Mouse (Mus musculus): ENCODE results near the gene Slc35a1. TPM values are rescaled to one million over a fixed set of nuclear protein-coding genes. Genes with fewer than 3 reads are reported as not detected.

Slc35a1 gene
- total and polyA plus RNA-seq, 2 experiments from 2014 or later: 19.8 to 35.7 TPM

DNA sequence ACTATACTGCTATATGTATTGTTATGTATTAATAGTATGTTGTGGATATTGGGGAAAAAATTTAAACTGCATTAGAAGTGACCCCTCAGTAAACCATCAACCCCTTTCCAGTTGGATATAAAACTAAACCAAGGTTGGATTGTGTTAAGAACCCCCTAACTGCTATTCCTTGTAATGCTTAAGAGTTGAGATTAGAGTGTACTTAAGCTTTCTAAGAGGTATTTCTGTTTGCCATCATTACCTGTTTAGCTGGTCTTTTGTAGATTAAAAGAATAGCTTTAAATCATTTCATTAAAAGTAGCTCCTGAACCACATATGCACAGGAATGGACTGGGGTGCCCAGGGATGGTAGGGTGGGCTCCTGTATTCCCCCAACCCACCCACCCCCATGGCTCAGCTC lies 42.5 kb downstream of the Slc35a1 start:
- Histone ChIP-seq H3K4me1 (ENCODE audit: insufficient read depth, low read length) (no peaks in the 10 kb centered on the region), H3K36me3 (ENCODE audit: insufficient read depth, low read length) (peaks cover 42% of the 10 kb centered on the region), H3K9ac (replicated peaks; ENCODE audit: low read length, poor library complexity, severe bottlenecking) (no peak overlapping the region), H3K9me3 (ENCODE audit: low read length) (no peaks in the 10 kb centered on the region; the same call in 1 of the 2 replicates), H3K27ac (ENCODE audit: low read depth, low read length) (no peak overlapping the region), H3K27me3 (ENCODE audit: insufficient read depth, low read length) (no peaks in the 10 kb centered on the region), H3K4me2 (ENCODE audit: low read depth, low read length, poor library complexity, severe bottlenecking) (no peak overlapping the region), H3K4me3 (ENCODE audit: low read depth, low read length) (no peak overlapping the region)
- no peak for TF ChIP-seq CTCF (IDR thresholded peaks at IDR 0.05)
- no peak for ATAC-seq (ENCODE audit: low FRiP score)
- no peak for DNase-seq (ENCODE audit: low spot score)

DNA sequence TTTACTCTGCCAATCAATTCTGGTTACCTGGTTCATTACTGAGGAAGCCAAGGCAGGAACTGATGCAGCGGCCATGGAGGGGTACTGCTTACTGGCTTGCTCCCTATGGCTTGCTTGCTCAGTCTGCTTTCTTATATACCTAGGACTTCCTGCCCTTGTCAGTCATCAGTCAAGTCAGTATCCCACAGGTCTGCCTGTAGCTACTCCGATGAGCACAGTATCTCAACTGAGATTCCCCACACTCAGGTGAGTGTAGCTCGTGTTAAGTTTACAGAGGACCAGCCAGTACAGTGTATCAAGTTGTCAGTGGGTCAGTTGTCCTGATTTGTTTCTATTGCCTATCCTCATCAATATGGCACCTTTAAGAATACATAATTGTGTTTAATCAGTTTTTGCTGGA lies 46.5 kb downstream of the Slc35a1 start:
- H3K4me1 ChIP-seq (ENCODE audit: insufficient read depth, low read length): no peaks in the 10 kb centered on the region
- no peaks in the 10 kb centered on the region; the same call in 1 of the 2 replicates for H3K9me3 ChIP-seq (ENCODE audit: low read length)
- H3K9ac ChIP-seq (replicated peaks; ENCODE audit: low read length, poor library complexity, severe bottlenecking): no peak overlapping the region
- ATAC-seq (ENCODE audit: low FRiP score) (no peak), DNase-seq (ENCODE audit: low spot score) (no peak)
- H3K4me3 ChIP-seq (ENCODE audit: low read depth, low read length): no peak overlapping the region
- H3K36me3 ChIP-seq (ENCODE audit: insufficient read depth, low read length): peaks cover 22% of the 10 kb centered on the region
- no peak overlapping the region for H3K27ac ChIP-seq (ENCODE audit: low read depth, low read length)
- no peak for TF ChIP-seq CTCF (IDR thresholded peaks at IDR 0.05)
- H3K4me2 ChIP-seq (ENCODE audit: low read depth, low read length, poor library complexity, severe bottlenecking): no peak overlapping the region
- WGBS: 92% methylated on average over 3 of the region's 3 CpGs
- H3K27me3 ChIP-seq (ENCODE audit: insufficient read depth, low read length): no peaks in the 10 kb centered on the region

DNA sequence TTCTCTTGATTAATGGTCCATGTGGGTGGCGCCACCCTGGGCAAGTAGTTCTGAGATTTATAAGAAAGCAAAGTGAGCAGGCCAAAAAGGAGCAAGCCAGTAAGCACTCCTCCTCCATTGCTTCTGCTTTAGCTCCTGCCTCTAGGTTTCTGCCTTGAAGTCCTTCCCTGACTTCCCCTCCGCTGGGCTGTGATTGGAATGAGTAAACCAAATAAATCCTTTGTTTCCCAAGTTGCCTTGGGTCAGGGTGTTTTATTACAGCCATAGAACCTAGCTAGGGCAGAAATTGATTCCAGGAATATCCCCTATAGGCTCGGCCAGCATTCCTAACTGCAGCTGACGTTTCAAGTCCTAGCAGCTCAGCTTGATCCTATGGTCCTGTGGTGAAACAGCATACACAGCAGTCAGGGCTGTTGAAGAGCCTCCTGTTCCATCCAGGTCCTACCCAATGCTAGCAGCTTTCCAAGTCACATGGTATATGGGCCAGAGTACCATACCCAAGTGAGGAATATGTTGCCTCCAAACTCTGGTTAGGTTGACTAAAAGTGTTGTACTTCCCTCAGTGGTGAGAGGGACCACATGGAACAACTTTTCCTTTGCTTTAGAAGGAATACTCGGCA lies 47.4 kb downstream of the Slc35a1 start:
- H3K27me3 ChIP-seq (ENCODE audit: insufficient read depth, low read length): no peaks in the 10 kb centered on the region
- H3K9ac ChIP-seq (replicated peaks; ENCODE audit: low read length, poor library complexity, severe bottlenecking): no peak overlapping the region
- H3K27ac ChIP-seq (ENCODE audit: low read depth, low read length): no peak overlapping the region
- whole genome bisulfite sequencing: 90% methylated on average over 5 of the region's 5 CpGs
- no peaks in the 10 kb centered on the region for H3K4me1 ChIP-seq (ENCODE audit: insufficient read depth, low read length)
- H3K36me3 ChIP-seq (ENCODE audit: insufficient read depth, low read length): peaks cover 19% of the 10 kb centered on the region
- no peak overlapping the region for H3K4me3 ChIP-seq (ENCODE audit: low read depth, low read length)
- ATAC-seq (ENCODE audit: low FRiP score) (no peak), DNase-seq (ENCODE audit: low spot score) (no peak)
- TF ChIP-seq CTCF (IDR thresholded peaks at IDR 0.05): no peak
- no peak overlapping the region for H3K4me2 ChIP-seq (ENCODE audit: low read depth, low read length, poor library complexity, severe bottlenecking)
- no peaks in the 10 kb centered on the region; the same call in 1 of the 2 replicates for H3K9me3 ChIP-seq (ENCODE audit: low read length)

DNA sequence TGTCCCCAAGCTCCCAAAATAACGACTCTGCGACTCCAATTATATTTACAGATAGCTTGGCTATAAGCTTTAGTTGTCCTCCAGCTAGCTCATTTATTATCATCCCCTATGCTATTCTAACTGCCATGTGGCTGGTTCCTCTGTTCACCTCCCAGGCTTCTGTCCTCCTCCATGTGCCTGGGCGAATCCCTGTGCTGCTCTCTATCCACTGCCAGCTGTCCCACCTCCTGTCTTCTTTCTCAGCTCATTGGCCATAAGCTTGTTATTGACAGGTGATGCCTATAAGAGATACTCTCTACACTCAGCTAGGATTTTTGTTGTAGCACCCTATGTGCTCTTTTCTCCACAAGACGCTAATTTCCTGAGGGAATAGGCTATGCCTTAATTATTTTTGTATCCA lies 49.4 kb downstream of the Slc35a1 start:
- H3K27ac ChIP-seq (ENCODE audit: low read depth, low read length): no peak overlapping the region
- H3K9me3 ChIP-seq (ENCODE audit: low read length): no peaks in the 10 kb centered on the region; the same call in 1 of the 2 replicates
- H3K4me2 ChIP-seq (ENCODE audit: low read depth, low read length, poor library complexity, severe bottlenecking): no peak overlapping the region
- ATAC-seq (ENCODE audit: low FRiP score): no peak
- no peak for DNase-seq (ENCODE audit: low spot score)
- peaks cover 24% of the 10 kb centered on the region for H3K36me3 ChIP-seq (ENCODE audit: insufficient read depth, low read length)
- no peaks in the 10 kb centered on the region for H3K27me3 ChIP-seq (ENCODE audit: insufficient read depth, low read length)
- TF ChIP-seq CTCF (IDR thresholded peaks at IDR 0.05): no peak
- 93% methylated on average over 4 of the region's 4 CpGs for WGBS
- H3K4me3 ChIP-seq (ENCODE audit: low read depth, low read length): no peak overlapping the region
- no peaks in the 10 kb centered on the region for H3K4me1 ChIP-seq (ENCODE audit: insufficient read depth, low read length)
- no peak overlapping the region for H3K9ac ChIP-seq (replicated peaks; ENCODE audit: low read length, poor library complexity, severe bottlenecking)

DNA sequence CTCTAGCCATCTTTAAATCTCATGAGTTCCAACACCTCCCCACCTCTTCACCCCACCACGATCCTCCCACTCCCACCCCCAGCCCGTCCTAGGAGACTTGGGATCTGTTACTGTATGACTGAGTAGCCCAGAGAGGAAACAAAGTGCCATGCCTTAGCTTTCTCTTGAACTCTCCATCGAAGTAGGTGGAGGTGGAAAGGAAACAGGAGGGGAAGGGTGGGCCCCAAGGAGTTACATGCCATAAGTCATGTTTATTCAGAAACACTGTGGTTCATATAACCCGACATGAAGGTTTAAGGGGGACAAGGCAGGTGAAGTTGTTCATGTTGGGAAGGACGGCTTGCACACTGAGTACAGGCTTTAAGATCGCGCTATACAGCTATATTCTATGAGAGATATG lies 49.9 kb downstream of the Slc35a1 start:
- Histone ChIP-seq H3K9ac (replicated peaks; ENCODE audit: low read length, poor library complexity, severe bottlenecking) (no peak overlapping the region), H3K4me3 (ENCODE audit: low read depth, low read length) (no peak overlapping the region), H3K36me3 (ENCODE audit: insufficient read depth, low read length) (peaks cover 20% of the 10 kb centered on the region), H3K4me1 (ENCODE audit: insufficient read depth, low read length) (no peaks in the 10 kb centered on the region), H3K4me2 (ENCODE audit: low read depth, low read length, poor library complexity, severe bottlenecking) (no peak overlapping the region), H3K9me3 (ENCODE audit: low read length) (no peaks in the 10 kb centered on the region; the same call in 1 of the 2 replicates), H3K27ac (ENCODE audit: low read depth, low read length) (no peak overlapping the region), H3K27me3 (ENCODE audit: insufficient read depth, low read length) (no peaks in the 10 kb centered on the region)
- DNase-seq (ENCODE audit: low spot score) (no peak), ATAC-seq (ENCODE audit: low FRiP score) (no peak)
- no peak for TF ChIP-seq CTCF (IDR thresholded peaks at IDR 0.05)
- 92% methylated on average over 7 of the region's 7 CpGs for WGBS

DNA sequence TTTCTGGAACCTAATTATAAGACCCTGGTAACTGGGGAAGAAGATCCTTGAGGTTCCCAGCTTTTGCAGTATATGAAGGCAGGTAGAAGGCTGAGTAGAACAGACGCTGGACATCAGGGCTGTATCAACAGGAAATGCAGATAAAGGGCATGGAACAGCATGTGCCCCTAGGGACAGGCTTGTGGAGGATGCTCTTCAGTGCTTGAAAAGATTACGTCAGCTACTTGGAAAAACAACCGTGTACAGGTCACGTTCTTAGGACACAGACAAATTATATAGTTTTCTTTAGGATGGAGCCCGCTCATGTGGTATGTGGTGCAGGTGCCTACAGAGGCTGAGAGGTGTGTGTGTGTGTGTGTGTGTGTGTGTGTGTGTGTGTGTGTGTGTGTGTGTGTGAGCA lies 51.2 kb downstream of the Slc35a1 start:
- DNase-seq (ENCODE audit: low spot score): no peak
- no peak for ATAC-seq (ENCODE audit: low FRiP score)
- 91% methylated on average over 5 of the region's 5 CpGs for WGBS
- Histone ChIP-seq H3K9me3 (ENCODE audit: low read length) (no peaks in the 10 kb centered on the region; the same call in 1 of the 2 replicates), H3K4me2 (ENCODE audit: low read depth, low read length, poor library complexity, severe bottlenecking) (no peak overlapping the region), H3K9ac (replicated peaks; ENCODE audit: low read length, poor library complexity, severe bottlenecking) (no peak overlapping the region), H3K27ac (ENCODE audit: low read depth, low read length) (no peak overlapping the region), H3K4me3 (ENCODE audit: low read depth, low read length) (no peak overlapping the region), H3K27me3 (ENCODE audit: insufficient read depth, low read length) (no peaks in the 10 kb centered on the region), H3K36me3 (ENCODE audit: insufficient read depth, low read length) (peaks cover 23% of the 10 kb centered on the region), H3K4me1 (ENCODE audit: insufficient read depth, low read length) (no peaks in the 10 kb centered on the region)
- TF ChIP-seq CTCF (IDR thresholded peaks at IDR 0.05): no peak

Data from midbrain, postnatal 0 days (tissue).